Mouse (Mus musculus): ENCODE data around the gene Casz1.

Casz1 gene

DNA sequence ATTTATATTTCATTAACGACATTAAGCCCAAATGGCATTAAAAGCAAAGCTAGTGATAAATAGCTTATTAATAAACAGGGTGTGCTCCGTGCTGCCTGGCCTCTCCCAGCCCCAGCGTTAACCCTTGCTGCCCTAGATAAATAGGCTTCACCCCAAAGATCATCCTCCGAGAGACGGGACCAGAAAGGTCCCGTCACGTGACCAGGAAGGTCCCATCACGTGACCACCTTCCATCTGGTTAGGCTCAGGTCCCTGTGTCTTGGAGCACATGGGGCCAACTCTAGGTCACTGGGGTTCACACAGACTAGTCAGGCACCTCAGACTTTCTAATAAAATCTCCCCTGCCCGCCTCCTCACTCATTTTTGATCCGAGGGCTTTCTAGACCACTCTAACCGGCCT is 42.5 kb downstream of the Casz1 start:
- DNase-seq (ENCODE audit: low spot score), result no peak

- no peak for DNase-seq (ENCODE audit: low spot score)
Measured at GRCm38 (mm10) chr4:148847636-148848035, 43.4 kb downstream of the Casz1 start.

DNA sequence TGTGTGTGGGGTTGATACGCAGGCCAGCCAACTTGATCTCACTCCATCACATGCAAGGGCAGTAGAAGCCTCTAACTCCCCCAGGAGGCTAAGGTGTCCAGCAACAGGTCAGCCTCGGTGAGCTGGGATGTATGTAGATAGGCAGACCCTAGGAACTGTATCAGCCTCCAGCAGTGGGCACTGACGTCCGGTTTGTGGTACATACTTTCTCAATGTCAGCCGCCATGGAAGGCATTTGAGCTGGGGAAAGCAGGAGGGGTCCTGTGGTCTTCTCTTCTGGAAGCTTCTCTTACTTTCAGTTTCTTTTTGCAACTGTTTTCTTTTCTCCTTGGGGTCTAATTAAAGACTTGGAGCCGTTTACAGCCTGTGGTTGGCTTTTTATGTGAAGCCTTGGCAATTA is 45.2 kb downstream of the Casz1 start:
- no peak for DNase-seq (ENCODE audit: low spot score)

DNA sequence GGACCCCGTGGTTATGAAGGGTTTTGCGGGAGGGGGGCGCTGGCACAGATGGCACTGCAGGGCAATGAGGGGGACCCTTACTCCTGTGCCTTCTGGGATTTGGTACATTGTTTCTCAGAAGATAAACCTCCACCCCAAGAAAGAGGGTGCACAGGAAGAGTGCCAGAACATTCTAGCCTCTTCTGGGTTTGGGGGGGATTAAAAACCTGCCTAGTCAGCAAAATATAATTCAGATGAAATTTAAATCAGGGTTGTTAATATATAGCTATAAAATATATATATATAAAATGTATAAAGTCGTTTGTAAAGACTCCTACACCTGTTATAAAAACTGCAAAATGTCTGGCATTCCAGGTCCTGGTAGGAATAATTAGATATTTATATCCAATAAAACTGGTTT is 48.8 kb downstream of the Casz1 start:
- DNase-seq (ENCODE audit: low spot score), result no peak

GRCm38 (mm10) chr4:148854093-148854492 is 49.9 kb downstream of the Casz1 start:
- DNase-seq (ENCODE audit: low spot score), result no peak

GRCm38 (mm10) chr4:148855527-148855926 is 51.3 kb downstream of the Casz1 start:
- no peak for DNase-seq (ENCODE audit: low spot score)

GRCm38 (mm10) chr4:148856216-148856615 is 52.0 kb downstream of the Casz1 start:
- no peak for DNase-seq (ENCODE audit: low spot score)

GRCm38 (mm10) chr4:148857398-148858084 is 53.3 kb downstream of the Casz1 start:
- DNase-seq (ENCODE audit: low spot score), result no peak

- no peak for DNase-seq (ENCODE audit: low spot score)
Measured at GRCm38 (mm10) chr4:148858194-148858593, 54.0 kb downstream of the Casz1 start.

DNA sequence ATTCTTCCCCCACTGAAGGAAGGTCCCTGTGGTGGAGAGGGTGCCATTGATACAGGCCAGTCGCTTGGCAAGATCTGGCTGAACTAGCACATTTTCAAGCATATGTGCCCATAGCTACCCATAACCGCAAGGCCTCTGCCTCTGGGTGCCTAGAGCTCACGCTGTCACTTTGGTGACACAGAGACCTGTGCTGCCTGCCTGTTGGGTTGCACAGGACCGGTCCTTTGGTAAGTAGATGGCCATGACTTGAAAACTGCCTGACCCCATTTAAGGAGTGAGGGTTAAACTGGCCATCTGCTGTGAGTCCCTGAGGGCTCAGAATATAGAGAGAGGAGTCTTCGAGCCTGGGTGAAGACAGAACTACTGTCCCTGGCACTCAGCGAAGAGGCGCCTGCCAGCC is 55.2 kb downstream of the Casz1 start:
- no peak for DNase-seq (ENCODE audit: low spot score)

DNA sequence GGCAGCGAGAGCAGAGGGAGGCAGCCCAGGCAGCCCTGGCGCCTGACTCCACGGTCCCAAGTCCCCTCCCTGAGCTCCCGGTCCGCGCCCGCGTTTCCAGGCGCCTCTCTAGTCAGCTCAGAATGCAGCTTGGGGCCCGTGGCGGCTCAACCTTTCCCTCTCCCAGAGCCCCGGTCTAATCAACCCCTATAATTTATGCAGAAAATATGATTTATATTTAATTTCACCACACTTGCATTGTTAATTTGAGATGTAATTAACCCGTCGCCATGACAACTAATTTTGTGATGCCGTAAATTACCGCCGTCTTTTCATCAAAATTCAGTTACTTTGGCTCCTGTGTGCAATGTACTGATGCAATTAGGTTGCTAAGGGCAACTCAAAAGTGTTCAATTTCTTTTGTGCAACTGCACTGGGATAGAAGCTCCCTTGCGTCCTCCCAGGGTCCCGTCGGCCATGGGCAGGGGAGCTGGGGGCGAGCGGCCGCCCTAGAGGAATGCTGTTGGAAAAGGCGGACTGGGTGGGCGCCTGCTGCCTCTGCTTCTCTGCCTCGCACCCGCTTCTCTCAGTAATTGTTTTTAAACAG is 55.8 kb downstream of the Casz1 start:
- no peak for DNase-seq (ENCODE audit: low spot score)

GRCm38 (mm10) chr4:148860636-148861035 is 56.4 kb downstream of the Casz1 start:
- no peak for DNase-seq (ENCODE audit: low spot score)

GRCm38 (mm10) chr4:148866812-148867470 is 62.7 kb downstream of the Casz1 start:
- DNase-seq (ENCODE audit: low spot score), result no peak

GRCm38 (mm10) chr4:148867721-148868397 is 63.6 kb downstream of the Casz1 start:
- no peak for DNase-seq (ENCODE audit: low spot score)

DNA sequence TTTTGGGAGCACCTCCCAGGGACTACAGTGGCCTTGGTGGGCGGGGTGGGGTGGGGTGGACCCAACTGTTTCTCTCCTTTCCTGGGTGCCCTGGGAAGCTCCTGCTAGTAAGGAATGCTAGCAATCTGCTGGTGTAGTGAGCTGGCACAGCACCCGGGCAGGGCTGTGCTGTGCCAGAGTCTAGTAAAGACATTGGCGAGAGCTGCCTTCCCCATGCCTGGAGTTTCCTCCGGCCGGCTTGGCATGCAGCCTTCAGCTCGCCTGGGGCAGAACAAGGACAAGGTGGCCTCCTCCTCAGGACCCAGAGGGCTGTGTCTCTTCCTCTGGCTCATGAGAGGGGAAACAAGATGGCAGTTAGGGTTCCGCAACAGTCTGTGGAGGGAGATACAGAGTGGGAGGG is 65.3 kb downstream of the Casz1 start:
- DNase-seq (ENCODE audit: low spot score), result no peak

DNA sequence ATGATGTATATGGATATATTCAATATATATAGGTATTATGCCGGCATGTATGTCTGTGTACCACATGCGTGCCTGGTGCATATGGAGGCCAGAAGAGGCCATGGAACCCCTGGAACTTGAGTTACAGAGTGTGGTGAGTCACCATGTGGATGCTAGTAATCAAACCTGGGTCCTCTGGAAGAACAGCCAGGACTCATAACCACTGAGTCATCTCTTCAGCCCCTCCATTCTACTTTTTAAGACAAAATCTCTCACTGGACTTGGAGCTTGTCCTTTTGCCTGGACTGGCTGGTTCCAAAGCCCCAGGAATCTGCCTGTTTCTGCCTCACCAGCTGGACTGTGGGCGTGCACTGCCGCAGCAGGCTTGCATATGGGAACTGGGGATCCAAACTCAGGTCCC is 66.3 kb downstream of the Casz1 start:
- no peak for DNase-seq (ENCODE audit: low spot score)

DNA sequence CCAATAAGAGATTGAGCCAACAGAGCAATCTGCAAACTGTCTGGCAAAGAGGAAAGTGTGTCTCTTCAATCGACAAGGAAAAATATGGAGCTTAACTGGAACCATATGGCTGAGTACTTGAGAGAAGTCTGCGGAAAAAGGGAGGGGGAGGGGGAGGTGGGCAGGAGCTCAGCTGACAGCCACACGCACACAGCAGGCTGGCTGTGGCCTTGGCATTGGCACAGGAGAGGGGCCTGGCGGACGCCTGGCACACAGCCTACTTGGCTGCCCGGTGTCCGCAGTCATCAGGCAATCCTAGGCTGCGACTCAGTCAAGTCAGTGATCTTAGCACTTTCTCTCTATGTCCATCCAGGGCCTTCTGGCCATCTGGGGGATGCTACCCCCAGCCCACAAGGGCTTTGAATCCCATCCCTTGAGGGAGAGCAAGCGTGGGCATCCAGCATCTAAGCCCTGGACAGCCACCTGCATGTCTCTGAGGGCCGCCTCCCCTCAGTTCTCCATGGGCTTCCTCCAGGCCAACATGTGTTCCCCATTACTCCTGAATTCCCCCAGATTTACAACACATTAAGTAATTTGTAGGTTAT is 67.6 kb downstream of the Casz1 start:
- DNase-seq (ENCODE audit: low spot score), result no peak

- no peak for DNase-seq (ENCODE audit: low spot score)
Measured at GRCm38 (mm10) chr4:148872372-148872771, 68.1 kb downstream of the Casz1 start.

GRCm38 (mm10) chr4:148872783-148873182 is 68.6 kb downstream of the Casz1 start:
- no peak for DNase-seq (ENCODE audit: low spot score)

DNA sequence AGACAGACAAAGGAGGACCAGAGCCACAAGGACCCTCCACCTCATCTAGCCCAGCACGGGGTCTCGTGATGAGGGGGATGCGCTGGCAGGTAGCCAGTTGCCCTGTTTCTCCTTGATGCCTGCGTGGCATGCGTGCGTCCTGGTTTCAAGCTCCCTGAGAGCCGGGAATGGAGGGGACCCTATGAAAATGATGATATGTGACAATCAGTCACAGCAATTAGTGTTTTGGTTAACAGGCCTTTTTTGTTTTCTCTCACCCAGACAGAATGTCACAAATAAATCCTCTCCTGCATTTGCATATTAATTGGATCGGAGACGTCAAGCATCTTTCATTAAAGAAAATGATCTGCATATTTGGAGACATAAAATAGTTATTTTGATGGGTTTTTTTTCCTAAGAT is 71.9 kb downstream of the Casz1 start:
- no peak for DNase-seq (ENCODE audit: low spot score)

GRCm38 (mm10) chr4:148876867-148877266 is 72.6 kb downstream of the Casz1 start:
- DNase-seq (ENCODE audit: low spot score), result no peak

- DNase-seq (ENCODE audit: low spot score), result no peak
Measured at GRCm38 (mm10) chr4:148878192-148878983, 74.2 kb downstream of the Casz1 start.
